ENCODE assay signal across 8 mouse cellular contexts in the genomic region with DNA sequence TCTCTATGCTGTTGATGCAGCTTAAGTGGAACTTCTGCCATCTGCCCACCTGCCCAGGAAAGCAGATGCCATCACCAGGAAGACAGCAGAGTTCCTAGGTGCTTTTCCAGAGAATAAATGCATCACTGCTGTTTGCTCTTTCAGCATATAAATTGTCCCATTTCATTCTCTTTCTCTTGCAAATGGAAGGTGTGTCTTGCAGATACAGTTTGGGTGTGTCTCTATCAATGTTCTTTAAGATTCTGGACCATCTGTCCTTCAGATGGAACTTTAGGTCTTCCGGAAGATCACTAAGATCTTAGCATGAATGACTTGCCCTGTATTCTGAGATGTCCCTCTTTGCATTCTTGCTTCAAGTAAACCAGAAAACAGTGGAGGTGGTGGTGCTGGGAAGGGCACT. TPM values are rescaled to one million over a fixed set of nuclear protein-coding genes. Genes with fewer than 3 reads are reported as not detected.
A peak's percentile ranks its signal among the peaks of the same experiment; 100 is the strongest.
DNase-seq lines count a peak whose midpoint lies in the region; ATAC-seq lines count a peak whose summit lies in the region.

No protein-coding gene starts in this region.

- no peak for ATAC-seq in heart, embryonic 15.5 days (replicated peaks; ENCODE audit: insufficient number of reproducible peaks, insufficient read depth, low FRiP score, low read depth)
- no peak; the same call in 1 of the 2 replicates for ATAC-seq in intestine, embryonic 14.5 days (replicated peaks; ENCODE audit: low FRiP score, low TSS enrichment, low read depth)
- no peak for ATAC-seq in midbrain, embryonic 15.5 days (replicated peaks)

- H3K9ac ChIP-seq in heart, embryonic 15.5 days, result no peak overlapping the region
- H3K9ac ChIP-seq in intestine, embryonic 14.5 days (ENCODE audit: low read length), result no peak overlapping the region
- H3K9ac ChIP-seq in midbrain, embryonic 15.5 days, result no peak overlapping the region

- intact Hi-C loops in heart, postnatal 36 days (cut with DNase I), result loop anchor here (2.0 to 10.0 kb wide), 3 partner anchors 76 to 562 kb away; a partner anchor contains a TSS
- intact Hi-C loops in left cerebral cortex, postnatal 14 days (cut with DNase I), result loop anchor here (5.0 kb wide), 1 partner anchor 416 kb away; no protein-coding TSS in a partner anchor

- peak overlapping the region; percentile 83 for H3K4me2 ChIP-seq in heart, embryonic 15.5 days
- H3K4me2 ChIP-seq in intestine, embryonic 14.5 days (ENCODE audit: low read length), result peak overlapping the region; percentile 70
- H3K4me2 ChIP-seq in midbrain, embryonic 15.5 days, result peak overlapping the region; percentile 86

- no peaks in the 10 kb centered on the region for H3K27me3 ChIP-seq in heart, embryonic 15.5 days
- H3K27me3 ChIP-seq in embryonic facial prominence, embryonic 10.5 days (replicated peaks; ENCODE audit: low read depth, poor library complexity, severe bottlenecking), result peaks cover 11% of the 10 kb centered on the region
- no peaks in the 10 kb centered on the region for H3K27me3 ChIP-seq in intestine, embryonic 14.5 days (replicated peaks; ENCODE audit: control insufficient read depth, insufficient read depth, low read length)
- peaks cover 5% of the 10 kb centered on the region; the same call in 1 of the 2 replicates for H3K27me3 ChIP-seq in midbrain, embryonic 15.5 days (replicated peaks)

- no peaks in the 10 kb centered on the region for H3K36me3 ChIP-seq in heart, embryonic 15.5 days
- no peaks in the 10 kb centered on the region for H3K36me3 ChIP-seq in embryonic facial prominence, embryonic 10.5 days (replicated peaks)
- no peaks in the 10 kb centered on the region for H3K36me3 ChIP-seq in intestine, embryonic 14.5 days (ENCODE audit: control insufficient read depth, insufficient read depth, low read length)
- H3K36me3 ChIP-seq in midbrain, embryonic 15.5 days (replicated peaks), result no peaks in the 10 kb centered on the region

- no peak for DNase-seq in heart, postnatal 36 days
- DNase-seq in embryonic facial prominence, embryonic 10.5 days (ENCODE audit: low spot score), result no peak
- DNase-seq in intestine, embryonic 14.5 days (ENCODE audit: low spot score), result no peak
- DNase-seq in adrenal gland, postnatal 36 days, result no peak
- no peak for DNase-seq in left cerebral cortex, postnatal 14 days (ENCODE audit: low spot score in 2 of 2)
- no peak for DNase-seq in spleen, postnatal 10 days (ENCODE audit: low spot score in 2 of 2)

- H3K9me3 ChIP-seq in heart, embryonic 15.5 days (replicated peaks), result no peaks in the 10 kb centered on the region
- no peaks in the 10 kb centered on the region for H3K9me3 ChIP-seq in embryonic facial prominence, embryonic 10.5 days
- no peaks in the 10 kb centered on the region for H3K9me3 ChIP-seq in intestine, embryonic 14.5 days (ENCODE audit: control insufficient read depth, low read length)
- H3K9me3 ChIP-seq in midbrain, embryonic 15.5 days, result no peaks in the 10 kb centered on the region

- H3K4me3 ChIP-seq in heart, embryonic 15.5 days, result peak overlapping the region; percentile 77
- H3K4me3 ChIP-seq in embryonic facial prominence, embryonic 10.5 days, result peak overlapping the region; percentile 84
- H3K4me3 ChIP-seq in intestine, embryonic 14.5 days (ENCODE audit: low read depth, low read length), result peak overlapping the region; percentile 72; the same call in 1 of the 2 replicates
- H3K4me3 ChIP-seq in midbrain, embryonic 15.5 days, result peak overlapping the region; percentile 60

- 51% methylated on average over 1 of the region's 1 CpGs for WGBS in heart, embryonic 15.5 days
- WGBS in embryonic facial prominence, embryonic 10.5 days, result 30% methylated on average over 1 of the region's 1 CpGs
- 53% methylated on average over 1 of the region's 1 CpGs for WGBS in intestine, embryonic 14.5 days
- 44% methylated on average over 1 of the region's 1 CpGs for WGBS in midbrain, embryonic 15.5 days

- H3K27ac ChIP-seq in heart, embryonic 15.5 days, result no peak overlapping the region
- H3K27ac ChIP-seq in embryonic facial prominence, embryonic 10.5 days (replicated peaks), result peak overlapping the region; percentile 96
- H3K27ac ChIP-seq in intestine, embryonic 14.5 days (ENCODE audit: low read depth), result no peak overlapping the region
- H3K27ac ChIP-seq in midbrain, embryonic 15.5 days, result no peak overlapping the region; the same call in 1 of the 2 replicates

- H3K4me1 ChIP-seq in heart, embryonic 15.5 days (replicated peaks), result peaks cover 4% of the 10 kb centered on the region; the same call in 1 of the 2 replicates
- H3K4me1 ChIP-seq in embryonic facial prominence, embryonic 10.5 days, result peaks cover 17% of the 10 kb centered on the region
- peaks cover 4% of the 10 kb centered on the region; the same call in 1 of the 2 replicates for H3K4me1 ChIP-seq in intestine, embryonic 14.5 days (replicated peaks; ENCODE audit: control insufficient read depth, insufficient read depth, low read length)
- H3K4me1 ChIP-seq in midbrain, embryonic 15.5 days, result peaks cover 11% of the 10 kb centered on the region

RNA-seq across cellular contexts. Expression of a gene that starts 1.1 kb away (rescaled TPM):
- 11.1 and 11.9 TPM in 2 replicates for polyA plus RNA-seq in heart, embryonic 15.5 days (2015; fragmentation: Nextera tagmentation; extraction: Ambion mirVana)
- total RNA-seq in heart, postnatal 36 days (2021), result 1 to 10 TPM; 6.6 to 8.4 TPM
- 8.1 and 10.7 TPM in 2 replicates for polyA plus RNA-seq in embryonic facial prominence, embryonic 10.5 days (2016; fragmentation: Nextera tagmentation; extraction: Ambion mirVana)
- polyA plus RNA-seq in intestine, embryonic 14.5 days (2014; fragmentation: Nextera tagmentation; extraction: Ambion mirVana), result 5.9 and 8.8 TPM in 2 replicates
- 4.5 and 4.8 TPM in 2 replicates for polyA plus RNA-seq in midbrain, embryonic 15.5 days (2015; fragmentation: Nextera tagmentation; extraction: Ambion mirVana)
- total RNA-seq in adrenal gland, postnatal 36 days (2021), result 10 to 100 TPM in 1 of 2 experiments, 1 to 10 TPM in 1; 2.2 to 12.7 TPM
- 1 to 10 TPM; 2.8 to 8.8 TPM for total RNA-seq in left cerebral cortex, postnatal 14 days (2021)
